Mouse (Mus musculus) embryo, embryonic 11.5 days (tissue): Measurements from ENCODE around the gene Kmt2a.
A peak's percentile ranks its signal among the peaks of the same experiment; 100 is the strongest.
"Not testable (repeated sequence)": the region's sequence is repeated elsewhere in the genome, so short reads cannot be mapped to it uniquely, and the experiment has no call there.

ENCODE experiments used
- DNase-seq: peaks from one replicate; pipeline ENCODE4 v3.0.0-alpha.2; 2012; ENCODE audit warnings: low read depth, low spot score

Gene Kmt2a

GRCm38 (mm10) chr9:44819920-44820827 lies 60.9 kb downstream of the Kmt2a start:
- no peak for DNase-seq

- DNase-seq: no peak
Observed at GRCm38 (mm10) chr9:44817522-44817921, 63.6 kb downstream of the Kmt2a start.

GRCm38 (mm10) chr9:44814179-44814578 lies 66.9 kb downstream of the Kmt2a start:
- no peak for DNase-seq

- no peak for DNase-seq
Observed at GRCm38 (mm10) chr9:44810316-44810715, 70.8 kb downstream of the Kmt2a start.

GRCm38 (mm10) chr9:44807778-44808177 lies 73.3 kb downstream of the Kmt2a start:
- DNase-seq: no peak

GRCm38 (mm10) chr9:44807141-44807540 lies 74.0 kb downstream of the Kmt2a start:
- no peak for DNase-seq

GRCm38 (mm10) chr9:44805536-44805935 lies 75.6 kb downstream of the Kmt2a start:
- no peak for DNase-seq

GRCm38 (mm10) chr9:44804678-44805077 lies 76.4 kb downstream of the Kmt2a start:
- no peak for DNase-seq

GRCm38 (mm10) chr9:44802808-44803450 lies 78.2 kb downstream of the Kmt2a start, which contains the start of gene Ttc36:
Gene Ttc36 (minus strand): TSS chr9:44803072.
- no peak for DNase-seq

GRCm38 (mm10) chr9:44801669-44802068 lies 79.4 kb downstream of the Kmt2a start:
- no peak for DNase-seq

- DNase-seq: no peak
Observed at GRCm38 (mm10) chr9:44799958-44800324, 81.2 kb downstream of the Kmt2a start.

GRCm38 (mm10) chr9:44799102-44799957 lies 81.8 kb downstream of the Kmt2a start, which contains the start of gene Tmem25:
Gene Tmem25 (minus strand): TSS chr9:44799307.
- peak; percentile 59 for DNase-seq

- no peak for DNase-seq
Observed at GRCm38 (mm10) chr9:44798298-44798697, 82.8 kb downstream of the Kmt2a start.

GRCm38 (mm10) chr9:44792842-44793241 lies 88.3 kb downstream of the Kmt2a start:
- DNase-seq: no peak

GRCm38 (mm10) chr9:44772750-44773651 lies 108.1 kb downstream of the Kmt2a start:
- peak; percentile 89 for DNase-seq

GRCm38 (mm10) chr9:44772392-44772749 lies 108.7 kb downstream of the Kmt2a start:
- DNase-seq: no peak

- no peak for DNase-seq
Observed at GRCm38 (mm10) chr9:44771376-44771775, 109.7 kb downstream of the Kmt2a start.

- not testable (repeated sequence) for DNase-seq
Observed at GRCm38 (mm10) chr9:44768029-44768394, 113.1 kb downstream of the Kmt2a start.

- DNase-seq: peak; percentile 89
Observed at GRCm38 (mm10) chr9:44767101-44768028, 113.7 kb downstream of the Kmt2a start, which contains the start of the genes Arcn1 and Ift46. Gene Arcn1 (minus strand): TSS chr9:44767845. Gene Ift46 (plus strand): TSS chr9:44767908.

GRCm38 (mm10) chr9:44760873-44761272 lies 120.2 kb downstream of the Kmt2a start:
- DNase-seq: no peak
